Mouse (Mus musculus): ENCODE results near the gene Cpsf4l.
A peak's percentile ranks its signal among the peaks of the same experiment; 100 is the strongest.

Cpsf4l gene

GRCm38 (mm10) chr11:113735151-113735550 lies 25.3 kb upstream of the Cpsf4l start:
- no peak for DNase-seq (ENCODE audit: low spot score in 2 of 2)

GRCm38 (mm10) chr11:113733631-113734364 lies 24.0 kb upstream of the Cpsf4l start:
- DNase-seq (ENCODE audit: low spot score in 2 of 2) = no peak

GRCm38 (mm10) chr11:113731945-113732612 lies 22.3 kb upstream of the Cpsf4l start:
- DNase-seq (ENCODE audit: low spot score in 2 of 2) = no peak

GRCm38 (mm10) chr11:113730879-113731278 lies 21.1 kb upstream of the Cpsf4l start:
- no peak for DNase-seq (ENCODE audit: low spot score in 2 of 2)

- DNase-seq (ENCODE audit: low spot score in 2 of 2) = no peak
These were observed 20.1 kb upstream of the Cpsf4l start for GRCm38 (mm10) chr11:113729917-113730316.

- DNase-seq (ENCODE audit: low spot score in 2 of 2) = no peak
These were observed 19.4 kb upstream of the Cpsf4l start for GRCm38 (mm10) chr11:113729239-113729638.

GRCm38 (mm10) chr11:113727992-113728391 lies 18.2 kb upstream of the Cpsf4l start:
- DNase-seq (ENCODE audit: low spot score in 2 of 2) = no peak

- DNase-seq (ENCODE audit: low spot score in 2 of 2) = no peak
These were observed 17.4 kb upstream of the Cpsf4l start for GRCm38 (mm10) chr11:113726994-113727888.

- no peak for DNase-seq (ENCODE audit: low spot score in 2 of 2)
These were observed 15.6 kb upstream of the Cpsf4l start for GRCm38 (mm10) chr11:113725235-113726048.

- no peak for DNase-seq (ENCODE audit: low spot score in 2 of 2)
These were observed 12.7 kb upstream of the Cpsf4l start for GRCm38 (mm10) chr11:113722405-113723090.

- DNase-seq (ENCODE audit: low spot score in 2 of 2) = no peak
These were observed 8.1 kb upstream of the Cpsf4l start for GRCm38 (mm10) chr11:113717767-113718424.

GRCm38 (mm10) chr11:113716132-113716531 lies 6.3 kb upstream of the Cpsf4l start:
- DNase-seq (ENCODE audit: low spot score in 2 of 2) = no peak

GRCm38 (mm10) chr11:113715078-113715674 lies 5.4 kb upstream of the Cpsf4l start:
- no peak for DNase-seq (ENCODE audit: low spot score in 2 of 2)

- no peak for DNase-seq (ENCODE audit: low spot score in 2 of 2)
These were observed 1.2 kb upstream of the Cpsf4l start for GRCm38 (mm10) chr11:113711061-113711460.

GRCm38 (mm10) chr11:113710257-113710777 lies 500 bp upstream of the Cpsf4l start:
- DNase-seq (ENCODE audit: low spot score in 2 of 2) = no peak

GRCm38 (mm10) chr11:113709272-113709671 lies 545 bp downstream of the Cpsf4l start:
- DNase-seq (ENCODE audit: low spot score in 2 of 2) = no peak

GRCm38 (mm10) chr11:113708629-113709213 lies 1.1 kb downstream of the Cpsf4l start:
- no peak for DNase-seq (ENCODE audit: low spot score in 2 of 2)

GRCm38 (mm10) chr11:113705966-113706652 lies 3.7 kb downstream of the Cpsf4l start:
- no peak for DNase-seq (ENCODE audit: low spot score in 2 of 2)

GRCm38 (mm10) chr11:113703758-113704157 lies 6.1 kb downstream of the Cpsf4l start:
- DNase-seq (ENCODE audit: low spot score in 2 of 2) = peak; percentile 40 to 63

All from natural killer cell, adult 2 months (primary cell).